Mouse (Mus musculus) c-Kit-positive CD71-negative TER-119-negative erythroid progenitor cells, embryonic 14.5 days (primary cell): ENCODE measurements around the gene Lyz1.
A peak's percentile ranks its signal among the peaks of the same experiment; 100 is the strongest.
"Not testable (repeated sequence)": the region's sequence is repeated elsewhere in the genome, so short reads cannot be mapped to it uniquely, and the experiment has no call there.

Source experiments
- DNase-seq: peaks from one replicate; pipeline ENCODE4 v3.0.0-alpha.2; 2013; ENCODE audit warnings: low read depth

Lyz1 gene

GRCm38 (mm10) chr10:117292671-117293070, at the start of gene Lyz1:
Gene Lyz1, minus strand, starts transcription at chr10:117292868.
- no peak for DNase-seq

GRCm38 (mm10) chr10:117342406-117342805, 49.7 kb upstream of the Lyz1 start:
- DNase-seq = no peak

GRCm38 (mm10) chr10:117341029-117341428, 48.4 kb upstream of the Lyz1 start:
- no peak for DNase-seq

GRCm38 (mm10) chr10:117339241-117339640, 46.6 kb upstream of the Lyz1 start:
- DNase-seq = no peak

- DNase-seq = no peak
Measured at GRCm38 (mm10) chr10:117337946-117338345, 45.3 kb upstream of the Lyz1 start.

GRCm38 (mm10) chr10:117335649-117336048, 43.0 kb upstream of the Lyz1 start:
- DNase-seq = no peak

- peak; percentile 43 for DNase-seq
Measured at GRCm38 (mm10) chr10:117330521-117330920, 37.9 kb upstream of the Lyz1 start.

GRCm38 (mm10) chr10:117323782-117324181, 31.1 kb upstream of the Lyz1 start:
- no peak for DNase-seq

GRCm38 (mm10) chr10:117322630-117323029, 30.0 kb upstream of the Lyz1 start:
- DNase-seq = no peak

- no peak for DNase-seq
Measured at GRCm38 (mm10) chr10:117320571-117320981, 27.9 kb upstream of the Lyz1 start.

- no peak for DNase-seq
Measured at GRCm38 (mm10) chr10:117316391-117316790, 23.7 kb upstream of the Lyz1 start.

- DNase-seq = no peak
Measured at GRCm38 (mm10) chr10:117313133-117313532, 20.5 kb upstream of the Lyz1 start.

GRCm38 (mm10) chr10:117312168-117312567, 19.5 kb upstream of the Lyz1 start:
- no peak for DNase-seq

GRCm38 (mm10) chr10:117304371-117304770, 11.7 kb upstream of the Lyz1 start:
- no peak for DNase-seq

- no peak for DNase-seq
Measured at GRCm38 (mm10) chr10:117301688-117302087, 9.0 kb upstream of the Lyz1 start.

GRCm38 (mm10) chr10:117299901-117300520, 7.3 kb upstream of the Lyz1 start:
- DNase-seq = no peak

- DNase-seq = no peak
Measured at GRCm38 (mm10) chr10:117299106-117299505, 6.4 kb upstream of the Lyz1 start.

- DNase-seq = no peak
Measured at GRCm38 (mm10) chr10:117298336-117298735, 5.7 kb upstream of the Lyz1 start.

- DNase-seq = not testable (repeated sequence)
Measured at GRCm38 (mm10) chr10:117290936-117291335, 1.7 kb downstream of the Lyz1 start.

GRCm38 (mm10) chr10:117290046-117290870, 2.4 kb downstream of the Lyz1 start:
- no peak for DNase-seq

- DNase-seq = not testable (repeated sequence)
Measured at GRCm38 (mm10) chr10:117289034-117289505, 3.6 kb downstream of the Lyz1 start.

GRCm38 (mm10) chr10:117288197-117289033, 4.3 kb downstream of the Lyz1 start:
- no peak for DNase-seq
